Mouse (Mus musculus): ENCODE data around the gene Mad2l2.

- TF ChIP-seq POLR2A (IDR thresholded peaks at IDR 0.05; ENCODE audit: control insufficient read depth, low read depth, low read length) (no peak), CTCF (IDR thresholded peaks at IDR 0.05; ENCODE audit: control insufficient read depth, insufficient read depth, insufficient replicate concordance, low read depth, low read length) (no peak)
Measured at GRCm38 (mm10) chr4:148194400-148194799, 64.2 kb downstream of the Mad2l2 start.

Data from testis, adult 2 months (tissue).